Mouse (Mus musculus) lung, postnatal 14 days (tissue): ENCODE results near the gene Ctbp2.
A peak's percentile ranks its signal among the peaks of the same experiment; 100 is the strongest.
"Not testable (repeated sequence)": the region's sequence is repeated elsewhere in the genome, so short reads cannot be mapped to it uniquely, and the experiment has no call there.

Experiments
- DNase-seq: peaks from one replicate; pipeline ENCODE4 v3.0.0; 2021

The Ctbp2 gene

DNA sequence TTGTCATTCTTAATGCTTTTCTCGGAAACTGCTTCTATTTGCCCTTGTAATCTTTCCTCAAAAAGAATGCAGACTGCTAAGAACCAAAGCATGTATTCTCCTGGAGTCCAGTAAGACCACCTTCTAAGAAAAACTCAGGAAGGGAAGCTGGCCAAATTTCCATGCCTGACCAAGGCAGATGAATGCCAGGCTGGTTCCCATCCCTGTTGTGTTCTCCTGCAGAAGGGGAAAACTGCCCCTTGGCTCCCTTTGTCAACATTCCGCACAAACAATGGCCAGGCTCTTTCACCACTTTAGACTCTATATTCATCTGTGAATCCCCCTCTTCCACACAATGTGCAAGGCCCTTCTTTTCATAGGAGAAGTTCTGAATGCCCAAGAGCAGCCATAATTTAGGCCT is 6.3 kb downstream of the Ctbp2 start:
- DNase-seq: no peak

DNA sequence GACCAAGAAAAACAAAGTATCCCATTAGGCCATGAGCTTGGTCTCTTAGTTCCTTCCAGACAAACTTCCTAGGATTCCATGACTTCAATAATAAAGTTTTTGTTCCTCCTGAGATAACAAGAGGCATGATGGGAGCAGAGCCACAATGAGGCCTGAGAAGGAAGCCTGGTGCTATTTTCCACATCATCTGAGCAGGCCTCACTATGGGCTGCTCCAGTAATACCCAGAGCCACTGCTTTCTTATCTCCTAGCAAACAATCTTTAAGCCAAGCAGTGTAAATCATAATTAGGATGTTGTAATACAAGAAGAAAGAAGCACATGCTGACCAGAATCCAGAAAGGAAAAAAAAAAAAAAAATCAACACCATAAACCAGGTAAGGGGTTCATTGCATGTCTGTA is 7.6 kb downstream of the Ctbp2 start:
- no peak for DNase-seq

DNA sequence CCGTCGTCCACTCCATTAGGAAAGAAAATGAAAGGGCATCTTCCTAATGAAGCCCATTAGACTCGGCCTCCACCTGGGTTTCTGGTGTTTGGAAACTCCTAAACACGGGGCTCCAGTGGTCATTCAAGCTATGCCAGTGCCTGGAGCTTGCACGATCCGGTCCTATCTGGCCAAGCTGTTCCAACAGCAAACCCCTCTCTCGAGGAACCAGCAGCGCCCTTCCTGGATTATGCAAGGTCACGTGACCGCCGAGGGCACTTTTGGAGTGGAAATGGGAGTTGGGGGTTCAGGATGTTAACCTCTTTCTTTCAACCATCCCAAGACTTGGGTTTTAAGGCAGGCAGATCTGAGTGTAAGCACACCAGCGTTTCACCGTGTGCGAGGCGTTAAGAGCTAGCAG is 8.3 kb downstream of the Ctbp2 start:
- DNase-seq: peak; percentile 47

DNA sequence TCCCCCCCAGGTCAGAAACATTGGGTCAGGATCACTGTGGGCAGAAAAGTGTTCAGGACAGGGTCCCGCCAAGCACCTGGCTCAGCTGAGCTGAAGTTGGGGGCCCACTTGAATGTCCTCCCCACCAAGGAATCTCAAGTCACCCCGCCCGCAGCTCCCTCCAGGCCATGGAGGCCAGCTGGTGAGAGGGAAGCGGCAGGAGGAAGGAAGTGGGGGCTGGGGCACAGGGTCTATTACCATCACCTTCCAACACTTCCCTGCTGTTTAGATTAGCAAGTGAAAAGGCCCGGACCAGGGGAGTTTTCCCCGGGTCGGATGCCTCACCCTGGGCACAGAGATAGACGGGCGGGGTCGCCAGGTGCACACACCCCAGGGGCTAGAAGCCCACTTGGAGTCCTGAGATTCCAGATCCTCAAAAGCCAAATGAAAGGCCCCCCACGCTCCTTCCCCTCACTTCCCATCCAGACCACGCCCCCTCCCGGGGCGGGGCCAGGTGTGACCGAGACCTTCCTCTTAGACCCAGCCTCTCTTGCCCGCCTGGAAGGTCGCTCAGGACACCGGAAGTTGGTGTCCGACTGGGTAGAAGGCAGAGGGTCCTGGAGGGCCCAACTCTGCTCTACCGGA is 9.2 kb downstream of the Ctbp2 start:
- no peak for DNase-seq

DNA sequence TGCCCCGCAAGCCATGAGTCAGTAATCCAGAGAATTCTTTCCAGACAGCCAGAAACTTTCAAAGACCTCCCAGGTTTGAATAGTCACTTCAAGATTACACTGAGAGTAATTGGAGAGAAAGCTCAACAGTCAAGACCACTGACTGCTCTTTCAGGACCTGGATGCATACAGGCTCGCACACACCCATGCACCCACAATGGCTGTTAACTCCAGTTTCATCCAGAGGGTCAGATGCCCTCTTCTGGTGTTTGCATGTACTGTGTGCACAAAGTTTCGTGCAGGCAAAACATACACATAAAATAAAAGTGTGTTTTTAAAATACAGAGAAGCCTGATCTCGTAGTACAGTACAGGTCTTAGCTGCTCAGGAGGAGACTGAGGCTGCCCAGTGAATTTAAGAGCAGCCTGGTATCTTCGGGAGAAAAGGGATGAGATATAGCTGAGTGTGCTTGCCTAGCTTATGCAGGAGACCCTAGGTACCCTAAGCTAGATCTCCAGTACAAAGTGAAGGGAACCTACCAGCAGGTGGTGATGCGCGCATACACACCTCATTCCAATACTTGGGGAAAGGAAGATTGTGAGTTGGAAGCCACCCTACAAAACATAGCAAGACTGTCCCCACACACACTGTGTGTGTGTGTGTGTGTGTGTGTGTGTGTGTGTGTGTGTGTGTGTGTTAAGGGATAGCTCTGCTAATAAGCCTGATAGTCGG is 10.8 kb downstream of the Ctbp2 start:
- no peak for DNase-seq

DNA sequence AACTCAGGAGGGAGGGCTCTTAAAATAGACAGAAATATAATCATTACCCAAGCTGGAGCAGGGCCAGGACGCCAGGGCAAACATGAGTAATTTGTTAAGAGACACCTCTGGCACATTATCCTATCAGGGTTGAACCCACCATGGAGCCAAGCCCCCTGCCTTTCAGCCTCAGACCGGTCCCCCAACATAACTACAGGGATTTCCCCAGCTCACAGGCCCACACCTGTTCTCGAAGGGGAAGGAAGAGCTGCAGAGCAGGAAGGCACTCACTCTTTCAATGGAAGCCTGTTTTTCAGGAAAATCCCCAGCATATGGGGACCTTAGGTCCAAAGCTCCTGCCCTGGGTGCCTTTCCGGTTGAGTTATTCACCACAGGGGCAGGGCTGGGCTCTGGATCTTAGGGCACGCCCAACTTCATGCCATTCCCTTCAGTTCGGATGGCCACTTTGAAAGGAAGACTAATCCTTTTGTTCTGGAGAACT is 11.8 kb downstream of the Ctbp2 start:
- DNase-seq: no peak

DNA sequence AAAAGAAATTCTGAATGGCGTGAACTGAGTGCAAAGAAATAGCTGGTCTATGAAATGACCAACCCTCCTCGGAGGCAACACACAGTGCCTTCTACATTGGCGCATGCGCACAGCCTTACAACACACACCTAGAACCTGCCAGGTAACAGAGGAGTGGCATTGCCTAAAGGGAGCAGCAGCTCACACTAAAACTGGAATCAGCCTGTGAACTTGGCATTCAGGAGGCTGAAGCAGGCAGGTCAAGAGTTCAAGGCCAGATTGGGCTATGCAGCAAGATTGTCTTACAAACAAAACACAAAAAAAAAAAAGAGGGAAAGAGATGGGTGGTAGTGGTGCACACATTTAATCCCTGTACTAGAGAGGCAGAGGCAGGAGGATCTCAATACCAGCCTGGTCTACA is 14.7 kb downstream of the Ctbp2 start:
- no peak for DNase-seq

DNA sequence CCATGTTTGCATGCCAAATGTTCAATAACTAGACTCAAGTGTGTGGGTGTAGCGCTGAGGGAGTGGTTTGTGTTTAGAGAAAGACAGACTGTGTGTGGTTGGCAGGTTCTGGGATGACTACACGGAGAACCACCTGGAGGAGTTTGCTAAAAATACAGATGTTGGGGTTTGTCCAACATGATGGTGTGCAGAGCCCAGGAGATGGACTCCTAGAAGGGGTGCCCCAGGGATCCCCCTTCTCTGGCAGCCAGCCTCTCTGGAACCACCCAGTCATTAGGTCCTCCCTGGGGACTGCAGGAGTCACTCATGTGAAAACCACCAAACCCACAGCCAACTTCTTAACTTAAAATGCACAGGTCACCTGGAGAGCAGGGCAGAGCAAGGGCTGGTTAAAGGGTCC is 15.5 kb downstream of the Ctbp2 start:
- DNase-seq: no peak

DNA sequence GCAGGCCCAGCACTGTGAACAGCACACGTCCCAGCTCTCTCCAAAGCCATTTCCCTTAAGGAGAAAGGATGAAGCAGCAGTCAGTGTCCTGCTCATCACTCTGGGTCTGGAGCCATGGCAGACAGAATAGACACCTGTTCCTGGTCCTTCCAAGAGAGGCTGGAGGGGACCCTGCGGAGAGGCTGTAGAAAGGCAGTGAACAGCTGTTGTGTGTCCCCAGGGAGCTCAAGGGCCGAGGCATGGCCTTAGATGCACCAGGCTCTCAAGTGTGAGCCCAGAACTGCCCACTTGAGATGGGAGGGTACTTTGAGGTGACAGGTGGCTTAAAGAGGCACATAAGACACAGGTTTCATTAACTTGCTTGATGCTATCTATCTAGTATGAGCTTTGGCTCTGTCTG is 21.6 kb downstream of the Ctbp2 start:
- no peak for DNase-seq

DNA sequence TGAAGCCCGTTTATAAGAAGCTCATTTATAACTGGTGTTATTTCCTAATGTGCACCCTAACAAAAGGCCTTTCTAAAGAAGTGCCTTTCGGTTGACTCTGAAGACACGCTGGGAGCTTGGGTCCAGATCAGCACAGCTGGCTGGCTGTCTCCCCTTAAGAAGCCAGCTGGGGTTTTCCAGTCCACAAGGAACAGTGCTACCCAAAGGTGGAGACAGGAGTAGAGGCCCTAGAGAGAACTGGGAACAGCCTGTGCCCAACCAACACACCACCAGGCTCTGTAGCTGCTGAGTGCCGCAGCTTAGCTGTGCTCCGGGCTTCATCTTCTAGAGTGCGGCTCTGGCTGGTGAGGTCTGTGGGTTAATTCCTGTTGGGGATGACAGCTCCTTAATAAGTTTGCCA is 23.1 kb downstream of the Ctbp2 start:
- no peak for DNase-seq

DNA sequence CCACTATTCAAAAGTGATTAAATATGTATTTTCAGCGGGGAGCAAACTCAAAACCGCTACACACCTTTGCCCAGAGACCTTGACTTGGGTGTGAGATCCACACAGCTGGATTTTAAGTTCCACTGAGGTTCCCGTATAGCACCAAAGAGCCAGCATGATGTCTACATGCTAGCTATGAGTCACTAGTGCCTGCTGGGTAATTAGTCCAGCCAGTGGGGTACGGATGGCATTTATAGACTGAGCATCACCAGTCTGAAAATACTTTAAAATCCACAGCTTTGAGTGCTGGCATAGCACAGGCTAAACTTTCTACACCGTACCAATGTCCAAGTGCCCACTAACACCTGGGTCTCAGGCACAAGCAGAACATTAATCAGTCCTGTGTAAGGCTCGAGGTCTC is 24.0 kb downstream of the Ctbp2 start:
- DNase-seq: no peak

DNA sequence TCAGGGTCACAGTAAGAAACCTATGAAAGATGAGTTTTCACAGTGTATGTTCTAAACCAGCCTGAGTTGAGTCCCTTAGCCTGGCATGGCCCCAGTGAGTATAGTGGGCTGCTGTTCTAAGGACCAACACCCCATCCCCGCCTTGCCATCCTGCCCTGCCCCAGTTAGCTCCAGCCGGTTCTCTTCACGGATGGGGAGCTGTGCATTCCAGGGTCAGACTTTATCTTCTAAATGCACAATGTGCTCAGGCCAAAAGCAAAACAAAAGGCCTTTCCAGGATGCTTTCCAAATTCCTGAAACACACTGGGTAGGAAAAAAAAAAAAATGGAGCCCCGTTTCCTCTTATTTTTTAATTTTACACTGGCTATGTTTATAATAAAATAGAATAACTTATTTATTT is 24.9 kb downstream of the Ctbp2 start:
- peak; percentile 44 for DNase-seq

DNA sequence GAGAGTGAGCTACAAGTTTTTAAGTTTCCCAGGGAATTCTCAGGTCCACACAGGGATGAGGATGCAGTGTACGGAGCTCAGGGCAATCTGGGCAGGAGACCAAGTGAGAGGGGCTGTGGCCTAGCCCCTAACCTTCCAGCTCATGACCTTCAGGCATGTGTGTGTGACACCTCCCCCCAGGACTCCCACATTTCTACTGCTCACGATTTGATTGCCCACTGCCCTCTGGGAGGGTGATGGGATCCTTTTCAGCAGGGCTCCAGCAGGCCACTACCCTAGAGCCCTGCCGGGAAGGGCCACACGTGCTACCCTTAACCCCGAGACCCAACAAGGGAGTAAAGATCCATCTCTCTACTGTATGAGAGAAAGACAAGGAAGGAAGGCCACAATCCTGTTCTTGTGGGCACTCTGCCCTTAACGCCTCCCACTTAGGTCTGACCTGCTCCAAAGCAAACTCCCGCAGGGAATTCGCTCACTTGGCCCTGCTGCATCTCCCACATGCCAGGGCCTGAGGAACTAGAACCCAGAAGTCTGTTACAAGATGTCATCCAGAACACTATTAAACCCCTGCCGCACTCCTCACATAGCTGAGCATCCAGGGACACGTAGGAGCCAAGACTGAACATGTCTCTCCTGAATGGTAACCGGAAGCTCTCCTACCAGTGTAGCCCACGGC is 25.9 kb downstream of the Ctbp2 start:
- DNase-seq: no peak

DNA sequence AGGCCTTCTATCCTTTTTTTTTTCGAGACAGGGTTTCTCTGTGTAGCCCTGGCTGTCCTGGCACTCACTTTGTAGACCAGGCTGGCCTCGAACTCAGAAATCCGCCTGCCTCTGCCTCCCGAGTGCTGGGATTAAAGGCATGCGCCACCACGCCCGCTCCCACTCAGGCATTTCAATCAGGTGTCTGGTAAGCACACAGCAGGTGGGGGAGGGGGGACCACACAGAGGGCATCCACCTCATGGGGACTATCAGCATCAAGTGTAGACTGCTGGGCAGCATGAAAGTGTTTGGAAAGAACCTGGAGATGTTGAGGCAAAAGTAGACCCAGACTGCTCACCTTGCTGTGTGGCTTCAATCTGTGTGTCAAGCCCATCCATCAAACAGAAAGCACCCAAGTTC is 28.5 kb downstream of the Ctbp2 start:
- DNase-seq: not testable (repeated sequence)

DNA sequence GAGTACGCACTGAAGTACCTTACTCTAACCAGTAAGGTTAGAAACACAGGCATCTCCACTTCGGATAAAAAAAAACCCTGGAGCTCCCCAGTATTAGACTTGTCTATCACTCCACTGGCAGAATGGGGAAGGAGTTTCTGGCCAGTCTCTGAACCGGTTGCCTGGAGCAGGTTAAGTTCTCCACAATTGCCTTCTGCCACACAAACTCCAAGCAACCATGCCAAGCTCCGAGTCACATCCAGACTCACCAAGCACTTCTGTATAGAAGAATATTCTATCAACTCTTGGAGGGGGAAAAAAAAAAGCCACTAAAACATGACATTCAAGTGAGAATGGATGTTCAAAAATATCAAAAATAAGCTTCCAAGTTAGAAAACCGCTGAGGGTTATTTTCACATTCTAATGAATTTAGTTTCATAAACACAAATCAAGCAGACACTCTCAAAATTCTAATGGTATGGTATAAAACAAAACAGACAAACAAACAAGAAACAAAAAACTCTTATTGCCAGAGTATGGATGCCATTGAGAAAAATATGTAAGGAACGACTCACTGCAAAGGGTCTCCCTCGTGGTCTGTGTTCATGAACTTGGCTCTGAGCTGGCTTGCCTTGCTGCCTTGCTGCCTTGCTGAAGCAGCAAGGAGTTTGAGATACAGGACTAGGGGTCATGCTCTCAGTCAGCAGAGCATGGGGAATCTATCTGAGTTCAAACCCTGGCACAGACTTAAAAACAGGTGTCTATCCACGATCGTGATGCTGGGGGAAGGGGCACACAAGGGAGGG is 29.3 kb downstream of the Ctbp2 start:
- DNase-seq: no peak

DNA sequence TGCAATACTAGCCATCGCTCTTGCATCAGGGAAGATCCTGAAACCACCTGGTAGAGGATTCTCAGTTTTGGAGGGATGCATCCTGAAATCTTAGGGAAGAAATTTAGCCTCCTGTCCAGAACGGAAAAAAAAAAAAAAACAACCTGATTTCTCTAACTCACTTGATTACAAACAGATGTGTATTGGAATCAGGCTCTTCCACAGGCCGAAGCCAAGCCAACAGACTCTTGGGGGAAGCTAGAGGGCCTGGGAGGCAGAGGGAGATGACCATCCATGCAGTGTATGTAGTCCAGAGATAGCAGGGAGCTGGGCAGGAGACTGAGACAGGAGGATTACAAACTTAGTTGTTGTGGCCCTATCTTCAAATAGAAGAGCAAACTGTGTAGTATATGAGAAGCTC is 30.0 kb downstream of the Ctbp2 start:
- DNase-seq: no peak

DNA sequence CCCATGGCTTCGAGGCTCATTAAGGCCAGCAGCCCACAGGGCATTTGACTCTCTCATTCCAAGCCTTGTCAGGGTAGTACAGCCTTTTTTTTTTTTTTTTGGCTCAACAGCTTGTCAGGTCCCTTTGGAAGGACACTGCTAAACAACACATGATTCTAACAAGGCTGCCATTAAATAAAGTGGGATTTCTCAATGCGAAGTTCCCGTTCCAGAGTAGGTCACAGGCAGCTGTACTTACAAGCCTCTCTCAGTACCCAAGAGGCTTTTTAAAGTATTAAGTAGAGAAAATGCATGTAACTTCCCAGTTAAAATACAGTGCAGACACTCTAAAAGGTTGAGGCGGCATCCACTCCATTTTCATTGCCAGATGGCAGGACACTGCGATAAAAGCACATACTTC is 30.4 kb downstream of the Ctbp2 start:
- no peak for DNase-seq

DNA sequence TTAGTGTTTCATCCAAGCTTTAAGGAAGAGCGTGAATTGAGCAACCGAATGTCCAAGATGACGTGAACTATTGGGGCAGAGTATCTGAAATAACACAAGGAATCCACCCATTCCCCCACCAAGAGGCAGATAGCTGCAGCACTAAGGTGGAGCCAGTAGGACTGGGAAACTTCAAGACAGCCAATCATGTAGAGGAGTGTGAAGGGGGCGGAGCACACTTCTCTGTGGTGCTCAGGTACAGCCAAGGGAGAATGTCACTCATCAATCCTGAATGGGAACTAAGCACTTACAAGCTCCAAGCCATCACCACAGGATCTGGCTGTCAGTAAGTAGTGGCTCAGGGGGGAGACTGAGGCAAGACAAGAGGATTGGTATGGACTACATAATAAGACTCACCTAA is 33.5 kb downstream of the Ctbp2 start:
- no peak for DNase-seq

DNA sequence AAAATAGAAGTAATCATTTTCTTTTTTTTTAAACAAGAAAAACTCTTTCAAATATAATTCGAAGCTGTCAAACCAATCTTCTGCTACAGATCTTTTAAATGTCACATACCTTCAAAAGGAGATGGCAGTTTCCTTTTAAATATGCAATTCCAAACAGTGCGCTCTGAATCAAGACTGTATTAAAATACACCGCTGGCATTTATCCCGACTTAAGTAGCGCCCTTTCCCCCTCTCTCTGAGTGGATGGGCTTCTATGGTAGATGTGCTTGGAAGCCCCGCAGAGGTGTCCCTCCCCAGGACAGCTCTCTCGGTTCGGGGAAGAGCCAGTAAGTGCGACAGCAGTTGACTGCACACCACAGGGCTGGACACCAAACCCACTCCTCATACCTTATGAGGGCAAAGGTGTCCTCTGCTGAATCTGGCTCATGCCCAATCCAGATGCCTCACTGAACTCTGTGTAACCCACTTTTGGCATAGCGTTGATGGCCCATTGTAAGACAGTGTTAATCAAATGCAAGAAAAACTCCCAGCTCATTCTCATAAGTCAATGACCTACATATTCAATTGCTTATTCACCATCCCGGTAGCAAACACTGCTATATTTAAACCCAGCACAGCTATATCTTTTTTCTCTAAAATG is 34.4 kb downstream of the Ctbp2 start:
- no peak for DNase-seq

DNA sequence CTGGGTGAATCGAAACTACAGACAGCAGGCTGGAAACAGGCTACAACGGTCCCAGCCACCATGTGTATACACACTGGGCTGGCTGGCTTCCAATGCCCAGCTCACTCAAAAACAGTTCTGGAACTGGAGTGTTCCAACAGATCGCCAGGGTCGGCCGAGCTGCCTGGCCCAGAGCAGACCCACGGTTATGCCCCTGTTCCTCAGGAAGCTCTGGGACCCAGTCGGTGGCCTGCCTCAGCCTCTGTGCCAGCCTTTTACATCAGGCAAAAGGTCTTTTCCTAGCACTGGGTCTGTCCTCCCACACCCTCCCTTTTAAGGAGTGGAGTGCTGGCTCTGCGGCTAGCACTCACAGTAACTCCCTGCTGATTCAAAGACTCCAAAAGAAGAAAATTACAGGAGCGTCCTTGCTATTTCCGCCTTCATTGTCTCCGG is 35.3 kb downstream of the Ctbp2 start:
- DNase-seq: peak; percentile 84

DNA sequence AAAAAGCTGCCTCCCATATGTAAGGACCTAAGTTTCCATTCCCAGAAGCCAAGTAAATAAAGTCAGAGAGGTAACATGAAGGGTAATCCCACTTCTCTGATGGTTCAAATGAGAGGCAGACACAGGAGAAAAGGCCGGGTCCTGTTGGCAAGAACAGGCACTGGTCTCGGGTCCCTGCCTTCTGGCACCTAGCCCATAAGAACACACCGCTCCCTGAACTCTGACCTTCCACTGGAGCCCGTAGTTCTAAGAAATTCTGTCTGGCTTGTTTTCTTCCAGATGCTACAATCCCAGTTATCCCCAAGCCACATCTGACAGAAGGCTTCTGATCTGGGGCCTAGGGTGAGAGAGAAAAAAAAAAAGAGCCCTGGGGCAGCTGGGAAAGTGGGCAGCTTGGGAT is 35.7 kb downstream of the Ctbp2 start:
- no peak for DNase-seq

DNA sequence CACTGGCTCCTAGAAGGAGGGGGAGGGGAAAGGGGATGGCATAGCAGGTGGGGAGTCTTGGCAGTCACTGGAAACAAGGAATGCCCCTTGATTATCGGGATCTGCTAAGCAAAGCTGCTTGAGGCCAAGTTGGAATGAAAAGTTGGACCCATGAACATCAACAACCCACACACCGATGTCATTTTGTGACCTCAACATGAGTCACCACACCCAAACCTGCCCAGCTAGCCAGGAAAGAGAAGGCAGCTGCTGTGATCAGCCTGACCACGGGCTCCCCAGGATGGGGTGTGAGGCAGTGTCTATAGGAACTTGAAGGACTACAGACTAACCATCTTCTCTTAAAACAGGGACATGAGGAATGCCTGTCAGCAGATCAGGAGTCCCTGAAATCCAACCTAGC is 38.7 kb downstream of the Ctbp2 start:
- DNase-seq: no peak
